Comparison of ENCODE assay signal across 8 mouse cellular contexts in genomic region chr12:80917764-80918163, GRCm38 (mm10). TPM values are rescaled to one million over a fixed set of nuclear protein-coding genes. Genes with fewer than 3 reads are reported as not detected.
DNase-seq lines count a peak whose midpoint lies in the region; ATAC-seq and TF ChIP-seq lines count a peak whose summit lies in the region.

No protein-coding gene starts in this region.

- no peaks in the 10 kb centered on the region for H3K4me1 ChIP-seq in embryonic fibroblast, embryonic 13.5 days (ENCODE audit: control insufficient read depth, insufficient read depth, low read length)

- peak; percentile 34; the same call in 1 of the 2 replicates for TF ChIP-seq CTCF in embryonic fibroblast, embryonic 13.5 days (IDR thresholded peaks at IDR 0.05; ENCODE audit: borderline replicate concordance, insufficient read depth, low read length)

- ATAC-seq in neutrophil, adult 5-6 weeks (ENCODE audit: extremely low read depth, insufficient number of reproducible peaks, low FRiP score, poor library complexity, severe bottlenecking) = peak; percentile 75

- H3K4me3 ChIP-seq in embryonic fibroblast, embryonic 13.5 days (ENCODE audit: insufficient read depth, low read length) = no peak overlapping the region

- peak; percentile 42 for DNase-seq in kidney, postnatal 10 days
- DNase-seq in kidney, adult 8-10 months = no peak
- DNase-seq in NIH3T3 (ENCODE audit: low read depth) = peak; percentile 38
- no peak for DNase-seq in urinary bladder, postnatal 4 days (ENCODE audit: low spot score in 2 of 2)
- no peak for DNase-seq in frontal cortex, postnatal 25 days (ENCODE audit: low spot score in 2 of 2)
- no peak for DNase-seq in MN1 (ENCODE audit: low spot score)

- no peak for TF ChIP-seq POLR2A in embryonic fibroblast, embryonic 13.5 days (IDR thresholded peaks at IDR 0.05; ENCODE audit: low read depth, low read length)

- no peak overlapping the region for H3K27ac ChIP-seq in embryonic fibroblast, embryonic 13.5 days (ENCODE audit: insufficient read depth, low read length)

RNA-seq across cellular contexts. Expression of gene Srsf5, which starts 27.5 kb away (rescaled TPM):
- 457 and 480 TPM in 2 replicates for polyA plus RNA-seq in embryonic fibroblast, embryonic 13.5 days (2011; ENCODE audit: insufficient read length, low read depth, missing spikeins)
- 1,537 and 1,538 TPM in 2 replicates for total RNA-seq in neutrophil, adult 5-6 weeks (2017)

RNA-seq across cellular contexts. Expression of gene Slc10a1, which starts 50.7 kb away (rescaled TPM):
- not detected in 2 replicates for polyA plus RNA-seq in embryonic fibroblast, embryonic 13.5 days (2011; ENCODE audit: insufficient read length, low read depth, missing spikeins)
- total RNA-seq in neutrophil, adult 5-6 weeks (2017) = 0.47 and 1.4 TPM in 2 replicates

Comparison
In these comparisons a context has a peak if more than half of its experiments do, and no peak if none do; other contexts are left out.
1. DNase-seq: peak in kidney, postnatal 10 days (single experiment) and NIH3T3 (single experiment); none in kidney, adult 8-10 months (0 of 2), urinary bladder, postnatal 4 days (0 of 2), frontal cortex, postnatal 25 days (0 of 2) and MN1 (single experiment).